Comparison of ENCODE assay signal across 21 mouse cellular contexts in genomic region chr4:128194454-128194853, GRCm38 (mm10).
A peak's percentile ranks its signal among the peaks of the same experiment; 100 is the strongest.
DNase-seq lines count a peak whose midpoint lies in the region; ATAC-seq and TF ChIP-seq lines count a peak whose summit lies in the region.
"Had no signal": no experiment of that assay in that cellular context is flagged by ENCODE, and none has a peak within 500 bp of the region (broad histone marks: within the 10 kb centered on the region; RNA-seq: fewer than 3 reads in every experiment).

No protein-coding gene starts in this region.

- H3K4me3 ChIP-seq in neural tube, embryonic 13.5 days: no peak overlapping the region
- H3K4me3 ChIP-seq in testis, adult 2 months (ENCODE audit: control insufficient read depth, low read depth, low read length): peak overlapping the region; percentile 84
- H3K4me3 ChIP-seq in neural tube, embryonic 15.5 days (replicated peaks): no peak overlapping the region
- H3K4me3 ChIP-seq in heart, embryonic 11.5 days (ENCODE audit: low read depth, low read length): no peak overlapping the region

- DNase-seq in neural tube, embryonic 10.5 days (ENCODE audit: extremely low spot score, low spot score): no peak
- no peak for DNase-seq in testis, postnatal 14 days (ENCODE audit: low spot score)
- DNase-seq: adrenal gland, adult 2 months; adrenal gland, adult 8-10 months; adrenal gland, postnatal 10 days; adrenal gland, postnatal 14 days; adrenal gland, postnatal 25 days; adrenal gland, postnatal 36 days; B cell, adult 2 months; cerebellum, adult 11 months; cerebellum, adult 11-12 months; cerebellum, adult 18-20 months had no signal

- 0 out of 2 replicates have a peak, but pooled peaks have one; percentile 59 for ATAC-seq in neural tube, embryonic 13.5 days (ENCODE audit: low read depth)
- peak; percentile 59; the same call in 1 of the 2 replicates for ATAC-seq in neural tube, embryonic 15.5 days (ENCODE audit: low FRiP score)
- ATAC-seq in heart, embryonic 11.5 days (replicated peaks; ENCODE audit: insufficient number of reproducible peaks, low FRiP score, low TSS enrichment): no peak
- ATAC-seq: activated CD4-positive, CD25-positive, alpha-beta regulatory T cell, adult 4 months; CD4-positive, CD25-positive, alpha-beta regulatory T cell, adult 4 months; Patski had no signal

- peak overlapping the region; percentile 38; the same call in 1 of the 2 replicates for H3K27ac ChIP-seq in neural tube, embryonic 13.5 days (replicated peaks)
- H3K27ac ChIP-seq in testis, adult 2 months (ENCODE audit: control insufficient read depth, insufficient read depth, low read depth, low read length): no peak overlapping the region
- H3K27ac ChIP-seq in neural tube, embryonic 15.5 days (replicated peaks): 0 out of 2 replicates have a peak overlapping the region, but pooled peaks have one; percentile 45
- no peak overlapping the region for H3K27ac ChIP-seq in heart, embryonic 11.5 days (ENCODE audit: low read depth, low read length)

- WGBS in neural tube, embryonic 13.5 days: 65% methylated on average over 8 of the region's 8 CpGs
- 60% methylated on average over 8 of the region's 8 CpGs for WGBS in neural tube, embryonic 15.5 days
- WGBS in heart, embryonic 11.5 days (ENCODE audit: insufficient replicate concordance): 91% methylated on average over 8 of the region's 8 CpGs

- H3K4me1 ChIP-seq in neural tube, embryonic 13.5 days (replicated peaks): peaks cover 4% of the 10 kb centered on the region; the same call in 1 of the 2 replicates
- peaks cover 12% of the 10 kb centered on the region for H3K4me1 ChIP-seq in testis, adult 2 months (ENCODE audit: control insufficient read depth, insufficient read depth, low read length)
- peaks cover 3% of the 10 kb centered on the region; the same call in 1 of the 2 replicates for H3K4me1 ChIP-seq in neural tube, embryonic 15.5 days
- no peaks in the 10 kb centered on the region for H3K4me1 ChIP-seq in heart, embryonic 11.5 days (ENCODE audit: control insufficient read depth, insufficient read depth, low read length)

- peaks cover 5% of the 10 kb centered on the region; the same call in 1 of the 2 replicates for H3K36me3 ChIP-seq in neural tube, embryonic 13.5 days
- no peaks in the 10 kb centered on the region for H3K36me3 ChIP-seq in testis, adult 2 months (ENCODE audit: control insufficient read depth, insufficient read depth, low read length)
- 0 out of 2 replicates have a peak, but pooled peaks cover 7% of the 10 kb centered on the region for H3K36me3 ChIP-seq in neural tube, embryonic 15.5 days
- H3K36me3 ChIP-seq in heart, embryonic 11.5 days (ENCODE audit: control insufficient read depth, insufficient read depth, low read length): no peaks in the 10 kb centered on the region
- H3K36me3 ChIP-seq: G1E had no signal

- H3K4me2 ChIP-seq in neural tube, embryonic 13.5 days: no peak overlapping the region
- no peak overlapping the region for H3K4me2 ChIP-seq in neural tube, embryonic 15.5 days
- H3K4me2 ChIP-seq in heart, embryonic 11.5 days: no peak overlapping the region

- no peak overlapping the region for H3K9ac ChIP-seq in neural tube, embryonic 13.5 days
- H3K9ac ChIP-seq in neural tube, embryonic 15.5 days (replicated peaks): no peak overlapping the region
- H3K9ac ChIP-seq in heart, embryonic 11.5 days (ENCODE audit: low read depth, low read length): no peak overlapping the region

- H3K9me3 ChIP-seq in neural tube, embryonic 13.5 days: peaks cover 3% of the 10 kb centered on the region; the same call in 1 of the 2 replicates
- no peaks in the 10 kb centered on the region for H3K9me3 ChIP-seq in neural tube, embryonic 15.5 days (replicated peaks)
- H3K9me3 ChIP-seq in heart, embryonic 11.5 days (replicated peaks; ENCODE audit: control insufficient read depth, low read length): 0 out of 2 replicates have a peak, but pooled peaks cover 2% of the 10 kb centered on the region

- H3K27me3 ChIP-seq in neural tube, embryonic 13.5 days: no peaks in the 10 kb centered on the region
- no peaks in the 10 kb centered on the region for H3K27me3 ChIP-seq in testis, adult 2 months (ENCODE audit: control insufficient read depth, insufficient read depth, low read length)
- no peaks in the 10 kb centered on the region for H3K27me3 ChIP-seq in neural tube, embryonic 15.5 days (replicated peaks)
- no peaks in the 10 kb centered on the region for H3K27me3 ChIP-seq in heart, embryonic 11.5 days (ENCODE audit: control insufficient read depth, insufficient read depth, low read length)
- H3K27me3 ChIP-seq: CH12.LX, Patski had no signal

- TF ChIP-seq POLR2A in testis, adult 2 months (IDR thresholded peaks at IDR 0.05; ENCODE audit: control insufficient read depth, low read depth, low read length): no peak

- no peak for TF ChIP-seq CTCF in testis, adult 2 months (IDR thresholded peaks at IDR 0.05; ENCODE audit: control insufficient read depth, insufficient read depth, insufficient replicate concordance, low read depth, low read length)

Comparison
In these comparisons a context has a peak if more than half of its experiments do, and no peak if none do; other contexts are left out.
1. H3K27ac ChIP-seq: peak in neural tube, embryonic 13.5 days (single experiment) and neural tube, embryonic 15.5 days (single experiment); none in testis, adult 2 months (single experiment) and heart, embryonic 11.5 days (single experiment).